Mouse (Mus musculus) kidney, postnatal 0 days (tissue): ENCODE results near the gene Ppt2. TPM values are rescaled to one million over a fixed set of nuclear protein-coding genes. Genes with fewer than 3 reads are reported as not detected.

Source experiments
- ATAC-seq: fragments of 200-750 bp; cut with Nextera tagmentation; replicated peaks from 2 replicates; pipeline ENCODE4 v1.8.0; 2017; ENCODE audit warnings: low read depth, moderate number of reproducible peaks, moderate TSS enrichment, moderate library complexity; ENCODE audit not compliant: low FRiP score
- DNase-seq: peaks from one replicate; pipeline ENCODE4 v3.0.0-alpha.2; 2016; ENCODE audit warnings: low spot score
- H3K27ac ChIP-seq: fragments of 300-500 bp; sonication (generic); 2 replicates; pipeline ENCODE4 v1.5.1; 2014; ENCODE audit warnings: mild to moderate bottlenecking
- H3K27me3 ChIP-seq: fragments of 300-500 bp; sonication (generic); 2 replicates; pipeline ENCODE4 v1.6.1; 2014; ENCODE audit warnings: low read length, mixed read lengths; ENCODE audit not compliant: insufficient read depth
- H3K36me3 ChIP-seq: fragments of 300-500 bp; sonication (generic); 2 replicates; pipeline ENCODE4 v1.6.1; 2014; ENCODE audit warnings: low read length, mixed read lengths; ENCODE audit not compliant: insufficient read depth
- H3K4me1 ChIP-seq: fragments of 300-500 bp; sonication (generic); replicated peaks from 2 replicates; pipeline ENCODE4 v1.6.1; 2014; ENCODE audit warnings: antibody characterized with exemption, low read length, mixed read lengths; ENCODE audit not compliant: insufficient read depth
- H3K4me2 ChIP-seq: fragments of 300-500 bp; sonication (generic); 2 replicates; pipeline ENCODE4 v1.6.1; 2014; ENCODE audit warnings: mild to moderate bottlenecking, low read length, moderate library complexity, mixed read lengths
- H3K4me3 ChIP-seq: fragments of 300-500 bp; sonication (generic); replicated peaks from 2 replicates; pipeline ENCODE4 v1.5.1; 2014; ENCODE audit warnings: low read depth, low read length
- H3K9ac ChIP-seq: fragments of 300-500 bp; sonication (generic); 2 replicates; pipeline ENCODE4 v1.6.1; 2014; ENCODE audit warnings: low read depth, low read length
- H3K9me3 ChIP-seq: fragments of 300-500 bp; sonication (generic); replicated peaks from 2 replicates; pipeline ENCODE4 v1.6.1; 2016; ENCODE audit warnings: low read length, inconsistent platforms, mixed read lengths
- CTCF ChIP-seq: IDR thresholded peaks from 2 replicates; pipeline ENCODE4 v1.5.1; 2016; ENCODE audit warnings: antibody characterized with exemption, low read depth, mild to moderate bottlenecking, moderate library complexity
- WGBS: fragments of 180-500 bp; shearing (Covaris S2); extraction: QIAGEN DNeasy Blood & Tissue Kit; methylation state at CpG from one replicate; pipeline ENCODE4 v1.1.7; 2014; 5-methylcytosine and 5-hydroxymethylcytosine counted together
- polyA plus RNA-seq: library from polyadenylated mRNA; unstranded; fragments of >200 nt; fragmentation: Nextera tagmentation; extraction: Ambion mirVana; gene quantifications from 2 replicates; pipeline ENCODE4 v1.2.1, GENCODE M21; 2015

The Ppt2 gene
- polyA plus RNA-seq, 1 experiment from 2014 or later: 62.9 TPM

DNA sequence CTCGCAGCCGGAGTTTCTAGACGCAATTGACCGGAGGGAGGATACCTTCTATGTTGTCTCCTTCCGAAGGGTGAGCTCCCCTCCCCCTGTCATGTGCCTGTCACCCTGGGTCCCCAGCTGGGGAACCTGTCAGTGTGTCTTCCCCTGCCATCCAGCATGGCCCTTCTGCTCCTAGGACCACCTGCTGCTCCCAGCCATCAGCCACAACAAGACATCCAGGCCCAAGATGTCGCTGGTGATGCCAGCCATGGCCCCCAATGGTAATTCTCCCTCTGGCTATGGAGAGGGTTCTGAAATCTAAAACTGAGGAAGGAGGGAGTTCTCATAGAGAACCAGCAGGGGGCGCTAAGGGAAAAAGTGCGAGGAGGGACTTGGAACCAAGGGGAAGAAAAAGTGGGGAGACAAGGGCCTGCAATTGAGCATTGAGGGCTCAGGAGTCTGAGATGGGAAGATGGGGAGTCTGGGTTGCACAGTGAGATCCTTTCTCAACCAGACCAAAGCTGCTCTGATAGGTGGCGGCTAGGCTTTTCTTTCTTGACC, 25.5 kb upstream of the Ppt2 start:
- Histone ChIP-seq H3K4me1 (no peaks in the 10 kb centered on the region), H3K27me3 (no peaks in the 10 kb centered on the region), H3K9ac (no peak overlapping the region), H3K9me3 (no peaks in the 10 kb centered on the region), H3K27ac (no peak overlapping the region), H3K4me2 (no peak overlapping the region), H3K4me3 (no peak overlapping the region), H3K36me3 (peaks cover 40% of the 10 kb centered on the region)
- TF ChIP-seq CTCF: peak; percentile 88
- ATAC-seq (no peak), DNase-seq (peak; percentile 72)
- 70% methylated on average over 9 of the region's 9 CpGs for WGBS

DNA sequence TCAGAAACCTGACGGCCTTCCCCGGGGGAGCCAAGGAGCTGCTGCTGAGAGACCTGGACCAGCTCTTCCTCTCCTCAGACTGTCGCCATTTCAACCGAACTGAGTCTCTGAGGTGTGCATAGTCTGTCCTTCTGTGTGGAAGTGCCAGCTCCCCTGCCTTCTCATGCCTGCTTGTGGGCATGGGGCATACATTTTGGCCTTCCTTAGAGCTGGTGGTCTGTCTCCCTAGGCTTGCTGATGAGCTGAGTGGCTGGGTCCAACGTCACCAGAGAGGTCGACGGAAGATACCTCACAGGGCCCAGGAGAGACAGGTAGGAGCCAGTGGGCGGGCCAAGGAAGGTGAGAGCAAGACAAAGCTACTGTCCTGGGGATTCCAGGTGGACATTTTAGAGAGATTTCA, 24.7 kb upstream of the Ppt2 start:
- H3K36me3 ChIP-seq: peaks cover 40% of the 10 kb centered on the region
- peaks cover 3% of the 10 kb centered on the region; the same call in 1 of the 2 replicates for H3K4me1 ChIP-seq
- no peaks in the 10 kb centered on the region for H3K9me3 ChIP-seq
- no peak for TF ChIP-seq CTCF
- no peaks in the 10 kb centered on the region for H3K27me3 ChIP-seq
- WGBS: 92% methylated on average over 8 of the region's 8 CpGs
- H3K4me3 ChIP-seq: no peak overlapping the region
- DNase-seq: no peak
- H3K9ac ChIP-seq: no peak overlapping the region
- H3K4me2 ChIP-seq: no peak overlapping the region
- ATAC-seq: no peak
- H3K27ac ChIP-seq: no peak overlapping the region

DNA sequence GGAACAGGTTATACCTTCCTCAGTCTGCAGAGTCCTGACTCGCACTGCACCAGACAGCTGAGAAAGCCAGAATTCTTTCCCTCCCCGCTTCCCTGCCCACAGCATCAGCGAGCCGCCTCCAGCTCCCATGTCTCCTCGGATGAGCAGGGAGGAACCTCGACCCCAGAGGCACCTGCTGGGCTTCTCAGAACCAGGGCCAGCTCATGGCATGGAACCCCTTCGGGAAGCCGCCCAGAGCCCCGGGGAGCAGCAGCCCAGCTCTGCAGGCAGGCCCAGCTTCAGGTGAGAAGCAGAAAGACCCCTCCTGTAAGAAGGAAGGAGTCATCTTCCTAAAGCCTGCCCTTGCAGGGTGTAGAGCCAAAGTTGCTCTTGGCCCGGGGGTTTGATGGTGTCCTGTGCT, 24.2 kb upstream of the Ppt2 start:
- peaks cover 8% of the 10 kb centered on the region for H3K4me1 ChIP-seq
- no peak for DNase-seq
- WGBS: 73% methylated on average over 10 of the region's 10 CpGs
- H3K4me3 ChIP-seq: no peak overlapping the region
- H3K36me3 ChIP-seq: peaks cover 40% of the 10 kb centered on the region
- H3K27me3 ChIP-seq: no peaks in the 10 kb centered on the region
- no peak for ATAC-seq
- no peaks in the 10 kb centered on the region for H3K9me3 ChIP-seq
- no peak overlapping the region for H3K9ac ChIP-seq
- no peak for TF ChIP-seq CTCF
- H3K27ac ChIP-seq: no peak overlapping the region
- H3K4me2 ChIP-seq: no peak overlapping the region

DNA sequence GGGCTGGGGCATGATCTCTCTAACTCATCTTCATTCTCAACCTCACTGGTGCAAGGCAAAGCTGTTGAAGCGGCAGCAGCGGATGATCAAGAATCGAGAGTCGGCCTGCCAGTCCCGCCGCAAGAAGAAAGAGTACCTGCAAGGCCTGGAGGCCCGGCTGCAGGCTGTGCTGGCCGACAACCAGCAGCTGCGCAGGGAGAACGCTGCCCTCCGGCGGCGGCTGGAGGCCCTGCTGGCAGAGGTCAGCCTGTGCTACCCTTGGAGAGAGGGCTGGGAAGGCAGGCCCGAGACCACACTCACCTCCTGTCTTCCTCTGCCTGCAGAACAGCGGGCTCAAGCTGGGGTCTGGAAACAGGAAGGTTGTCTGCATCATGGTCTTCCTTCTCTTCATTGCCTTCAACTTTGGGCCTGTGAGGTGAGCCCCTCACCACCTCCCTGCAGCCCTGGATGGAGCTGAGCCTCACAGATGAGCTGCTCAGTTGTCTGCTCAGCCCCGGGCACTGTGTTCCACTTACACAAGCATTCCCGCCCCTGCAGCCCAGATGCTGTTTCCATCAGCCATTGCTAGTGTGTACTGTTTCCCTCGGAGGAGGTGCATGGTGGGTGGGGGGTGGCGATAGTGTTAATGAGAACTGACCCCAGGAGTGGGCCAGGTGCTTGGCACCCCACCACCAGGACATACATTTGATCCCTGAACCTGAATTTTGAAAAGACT, 23.4 kb upstream of the Ppt2 start:
- H3K27me3 ChIP-seq: no peaks in the 10 kb centered on the region
- TF ChIP-seq CTCF: peak; percentile 70
- no peak for ATAC-seq
- H3K36me3 ChIP-seq: peaks cover 40% of the 10 kb centered on the region
- no peak overlapping the region for H3K4me3 ChIP-seq
- 47% methylated on average over 19 of the region's 19 CpGs for WGBS
- DNase-seq: peak; percentile 54
- no peak overlapping the region for H3K9ac ChIP-seq
- no peak overlapping the region for H3K27ac ChIP-seq
- H3K4me2 ChIP-seq: no peak overlapping the region
- H3K4me1 ChIP-seq: peaks cover 9% of the 10 kb centered on the region
- H3K9me3 ChIP-seq: no peaks in the 10 kb centered on the region

DNA sequence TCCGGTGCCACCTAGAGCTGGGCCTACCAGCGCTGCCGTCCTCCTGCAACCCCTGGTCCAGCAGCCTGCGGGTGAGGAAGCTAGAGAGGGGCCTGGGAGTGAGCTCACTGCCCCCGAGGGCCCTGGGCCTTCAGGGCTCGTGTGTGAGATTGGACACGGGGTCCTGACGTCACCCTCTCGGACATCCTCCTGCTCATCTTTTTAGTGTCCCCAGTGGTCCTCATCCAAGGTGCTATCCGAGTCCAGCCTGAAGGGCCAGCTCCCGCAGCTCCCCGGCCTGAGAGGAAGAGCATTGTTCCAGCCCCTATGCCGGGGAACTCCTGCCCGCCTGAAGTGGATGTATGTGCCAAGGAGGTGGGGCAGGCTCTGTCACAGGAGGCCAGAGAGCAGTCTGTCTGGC, 22.5 kb upstream of the Ppt2 start:
- ATAC-seq: no peak
- H3K27me3 ChIP-seq: no peaks in the 10 kb centered on the region
- DNase-seq: no peak
- H3K9ac ChIP-seq: no peak overlapping the region
- H3K4me3 ChIP-seq: no peak overlapping the region
- H3K4me2 ChIP-seq: no peak overlapping the region
- H3K4me1 ChIP-seq: peaks cover 9% of the 10 kb centered on the region
- no peak for TF ChIP-seq CTCF
- H3K27ac ChIP-seq: no peak overlapping the region
- peaks cover 40% of the 10 kb centered on the region for H3K36me3 ChIP-seq
- H3K9me3 ChIP-seq: no peaks in the 10 kb centered on the region
- 92% methylated on average over 14 of the region's 14 CpGs for WGBS

DNA sequence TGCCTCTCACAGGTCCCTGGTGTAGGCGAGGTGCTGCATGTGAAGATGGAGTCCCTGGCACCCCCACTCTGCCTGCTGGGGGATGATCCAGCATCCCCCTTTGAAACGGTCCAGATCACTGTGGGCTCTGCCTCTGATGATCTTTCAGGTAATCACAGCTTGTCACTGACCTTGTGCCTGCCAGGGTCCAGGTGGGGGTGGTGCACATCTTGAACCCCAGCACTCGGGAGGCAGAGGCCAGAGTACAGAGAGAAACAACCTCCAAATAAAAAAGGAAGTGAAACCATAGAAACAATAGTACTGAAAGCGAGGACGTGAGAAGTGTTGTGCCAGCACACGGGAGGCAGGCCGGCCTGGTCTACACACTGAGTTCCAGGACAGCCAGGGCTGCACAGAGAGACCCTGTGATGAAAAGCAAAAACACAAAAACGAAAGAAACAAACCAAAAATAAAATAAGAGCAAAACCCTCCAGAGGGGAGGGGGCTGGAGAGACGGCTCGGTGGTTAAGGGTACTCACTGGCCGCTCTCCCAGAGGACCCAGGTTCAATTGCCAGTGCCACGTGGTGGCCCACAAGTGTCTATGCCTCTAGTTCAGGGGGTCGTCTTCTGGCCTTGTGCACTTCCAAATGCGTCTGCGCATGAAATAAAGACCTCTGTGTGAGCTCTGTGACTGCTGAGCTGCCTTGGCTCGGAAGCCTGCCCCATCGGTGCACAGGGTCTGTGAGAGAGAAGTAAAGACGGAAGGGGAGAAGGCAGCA, 21.0 kb upstream of the Ppt2 start:
- H3K27ac ChIP-seq: no peak overlapping the region
- ATAC-seq (no peak), DNase-seq (no peak)
- no peaks in the 10 kb centered on the region for H3K27me3 ChIP-seq
- 85% methylated on average over 18 of the region's 18 CpGs for WGBS
- H3K36me3 ChIP-seq: peaks cover 40% of the 10 kb centered on the region
- no peak overlapping the region for H3K4me3 ChIP-seq
- no peak overlapping the region for H3K9ac ChIP-seq
- H3K9me3 ChIP-seq: no peaks in the 10 kb centered on the region
- H3K4me1 ChIP-seq: peaks cover 15% of the 10 kb centered on the region
- no peak for TF ChIP-seq CTCF
- no peak overlapping the region for H3K4me2 ChIP-seq
